Mouse (Mus musculus): Measurements from ENCODE around the gene Erbb3.
A peak's percentile ranks its signal among the peaks of the same experiment; 100 is the strongest.
"Not testable (repeated sequence)": the region's sequence is repeated elsewhere in the genome, so short reads cannot be mapped to it uniquely, and the experiment has no call there.

The Erbb3 gene

GRCm38 (mm10) chr10:128556963-128557362 is 32.5 kb downstream of the Erbb3 start:
- DNase-seq (ENCODE audit: extremely low spot score) = no peak

GRCm38 (mm10) chr10:128556286-128556685 is 33.2 kb downstream of the Erbb3 start:
- no peak for DNase-seq (ENCODE audit: extremely low spot score)

GRCm38 (mm10) chr10:128555567-128555966 is 33.9 kb downstream of the Erbb3 start:
- not testable (repeated sequence) for DNase-seq (ENCODE audit: extremely low spot score)

- not testable (repeated sequence) for DNase-seq (ENCODE audit: extremely low spot score)
Observed at GRCm38 (mm10) chr10:128550144-128550823, 39.2 kb downstream of the Erbb3 start.

- not testable (repeated sequence) for DNase-seq (ENCODE audit: extremely low spot score)
Observed at GRCm38 (mm10) chr10:128549682-128550057, 39.8 kb downstream of the Erbb3 start.

- peak; percentile 93 for DNase-seq (ENCODE audit: extremely low spot score)
Observed at GRCm38 (mm10) chr10:128548947-128549681, 40.3 kb downstream of the Erbb3 start, which contains the start of gene Rpl41. Gene Rpl41, minus strand, starts transcription at chr10:128549305.

- not testable (repeated sequence) for DNase-seq (ENCODE audit: extremely low spot score)
Observed at GRCm38 (mm10) chr10:128548051-128548791, 41.2 kb downstream of the Erbb3 start.

- peak; percentile 94 for DNase-seq (ENCODE audit: extremely low spot score)
Observed at GRCm38 (mm10) chr10:128547361-128548032, 42.0 kb downstream of the Erbb3 start, which contains the start of gene Zc3h10. Gene Zc3h10, minus strand, starts transcription at chr10:128547774.

- no peak for DNase-seq (ENCODE audit: extremely low spot score)
Observed at GRCm38 (mm10) chr10:128546787-128547186, 42.7 kb downstream of the Erbb3 start.

- peak; percentile 59 for DNase-seq (ENCODE audit: extremely low spot score)
Observed at GRCm38 (mm10) chr10:128546361-128546760, 43.1 kb downstream of the Erbb3 start.

GRCm38 (mm10) chr10:128545570-128545898 is 43.9 kb downstream of the Erbb3 start:
- no peak for DNase-seq (ENCODE audit: extremely low spot score)

- no peak for DNase-seq (ENCODE audit: extremely low spot score)
Observed at GRCm38 (mm10) chr10:128544674-128545569, 44.5 kb downstream of the Erbb3 start.

GRCm38 (mm10) chr10:128544151-128544657 is 45.2 kb downstream of the Erbb3 start:
- DNase-seq (ENCODE audit: extremely low spot score) = no peak

- no peak for DNase-seq (ENCODE audit: extremely low spot score)
Observed at GRCm38 (mm10) chr10:128543100-128543499, 46.4 kb downstream of the Erbb3 start.

- no peak for DNase-seq (ENCODE audit: extremely low spot score)
Observed at GRCm38 (mm10) chr10:128538340-128538870, 51.0 kb downstream of the Erbb3 start.

- peak; percentile 88 for DNase-seq (ENCODE audit: extremely low spot score)
Observed at GRCm38 (mm10) chr10:128536266-128536940, 53.0 kb downstream of the Erbb3 start.

GRCm38 (mm10) chr10:128535624-128536265 is 53.7 kb downstream of the Erbb3 start:
- DNase-seq (ENCODE audit: extremely low spot score) = no peak

- DNase-seq (ENCODE audit: extremely low spot score) = no peak
Observed at GRCm38 (mm10) chr10:128535206-128535605, 54.2 kb downstream of the Erbb3 start.
